Mouse (Mus musculus) olfactory bulb, adult 2 months (tissue): ENCODE data around the gene Lysmd2.

Source experiments
- CTCF ChIP-seq: fragments of 200-500 bp; IDR thresholded peaks from 2 replicates; pipeline ENCODE4 v1.5.1; 2012; ENCODE audit warnings: low read depth, mild to moderate bottlenecking, low read length, moderate library complexity; ENCODE audit not compliant: insufficient read depth
- POLR2A ChIP-seq: fragments of 200-500 bp; IDR thresholded peaks from 2 replicates; pipeline ENCODE4 v1.6.1; 2012; ENCODE audit warnings: mild to moderate bottlenecking, low read depth, low read length, moderate library complexity; ENCODE audit not compliant: insufficient read depth

GRCm38 (mm10) chr9:75579321-75579720 is 46.2 kb upstream of the Lysmd2 start:
- TF ChIP-seq CTCF (no peak), POLR2A (no peak)
